Mouse (Mus musculus) G1E-ER4 (cell line): ENCODE data around the gene Dglucy. TPM values are rescaled to one million over a fixed set of nuclear protein-coding genes. Genes with fewer than 3 reads are reported as not detected.

Experiments
- GATA1 ChIP-seq: IDR thresholded peaks from one replicate; pipeline ENCODE4 v1.8.0; 2012; ENCODE audit warnings: low read length, inconsistent platforms
- polyA plus RNA-seq: library from polyadenylated mRNA; stranded (reverse); fragments of >175 nt; gene quantifications from 2 replicates; pipeline ENCODE4 v1.2.3, GENCODE M21; 2012

The Dglucy gene
- polyA plus RNA-seq, 1 experiment = 0.12 TPM

GRCm38 (mm10) chr12:100810542-100810941 is 31.7 kb downstream of the Dglucy start:
- no peak for TF ChIP-seq GATA1

- no peak for TF ChIP-seq GATA1
These were observed 35.0 kb downstream of the Dglucy start for GRCm38 (mm10) chr12:100813901-100814300.

GRCm38 (mm10) chr12:100814671-100815070 is 35.8 kb downstream of the Dglucy start:
- TF ChIP-seq GATA1 = no peak

GRCm38 (mm10) chr12:100816906-100817305 is 38.0 kb downstream of the Dglucy start:
- TF ChIP-seq GATA1 = no peak

GRCm38 (mm10) chr12:100819965-100820364 is 41.1 kb downstream of the Dglucy start:
- TF ChIP-seq GATA1 = no peak

GRCm38 (mm10) chr12:100831021-100831420 is 52.2 kb downstream of the Dglucy start:
- no peak for TF ChIP-seq GATA1

GRCm38 (mm10) chr12:100831629-100832325 is 52.9 kb downstream of the Dglucy start:
- no peak for TF ChIP-seq GATA1

- TF ChIP-seq GATA1 = no peak
These were observed 58.4 kb downstream of the Dglucy start for GRCm38 (mm10) chr12:100837208-100837607.

GRCm38 (mm10) chr12:100839079-100839600 is 60.3 kb downstream of the Dglucy start:
- TF ChIP-seq GATA1 = no peak

- no peak for TF ChIP-seq GATA1
These were observed 61.1 kb downstream of the Dglucy start for GRCm38 (mm10) chr12:100839926-100840325.

GRCm38 (mm10) chr12:100841211-100841792 is 62.4 kb downstream of the Dglucy start:
- no peak for TF ChIP-seq GATA1

GRCm38 (mm10) chr12:100843171-100843570 is 64.3 kb downstream of the Dglucy start:
- no peak for TF ChIP-seq GATA1

- TF ChIP-seq GATA1 = no peak
These were observed 65.7 kb downstream of the Dglucy start for GRCm38 (mm10) chr12:100844546-100844945.

- TF ChIP-seq GATA1 = no peak
These were observed 67.0 kb downstream of the Dglucy start for GRCm38 (mm10) chr12:100845829-100846228.

- TF ChIP-seq GATA1 = no peak
These were observed 67.7 kb downstream of the Dglucy start for GRCm38 (mm10) chr12:100846566-100846965.

GRCm38 (mm10) chr12:100847437-100848080 is 68.7 kb downstream of the Dglucy start:
- no peak for TF ChIP-seq GATA1
